Mouse (Mus musculus) forebrain, embryonic 11.5 days (tissue): ENCODE measurements at regions not wholly inside any gene's neighbourhood (a gene's known extent, or its start where the extent isn't known, plus 50 kb on each side); places are given as distances from the start of the nearest gene placed in this dataset.

Experiments used
- ATAC-seq: fragments of 200-750 bp; cut with Nextera tagmentation; replicated peaks from 2 replicates; pipeline ENCODE4 v1.8.0; 2017; ENCODE audit warnings: moderate TSS enrichment; ENCODE audit not compliant: low FRiP score
- DNase-seq: peaks from one replicate; pipeline ENCODE4 v3.0.0-alpha.2; 2017; ENCODE audit warnings: low spot score
- H3K27ac ChIP-seq: fragments of 300-500 bp; sonication (generic); 2 replicates; pipeline ENCODE4 v1.5.1; 2014; ENCODE audit warnings: low read depth, low read length
- H3K27me3 ChIP-seq: fragments of 300-500 bp; sonication (generic); 2 replicates; pipeline ENCODE4 v1.6.1; 2014; ENCODE audit warnings: mild to moderate bottlenecking, low read length, mixed read lengths; ENCODE audit not compliant: control insufficient read depth, insufficient read depth
- H3K36me3 ChIP-seq: fragments of 300-500 bp; sonication (generic); 2 replicates; pipeline ENCODE4 v1.6.1; 2014; ENCODE audit warnings: mild to moderate bottlenecking, low read length, moderate library complexity, mixed read lengths; ENCODE audit not compliant: control insufficient read depth, insufficient read depth
- H3K4me1 ChIP-seq: fragments of 300-500 bp; sonication (generic); replicated peaks from 2 replicates; pipeline ENCODE4 v1.6.1; 2014; ENCODE audit warnings: low read length, mixed read lengths; ENCODE audit not compliant: control insufficient read depth, insufficient read depth
- H3K4me2 ChIP-seq: fragments of 300-500 bp; sonication (generic); 2 replicates; pipeline ENCODE4 v1.6.1; 2014; ENCODE audit warnings: low read depth, mild to moderate bottlenecking, low read length, moderate library complexity, mixed read lengths; ENCODE audit not compliant: severe bottlenecking
- H3K4me3 ChIP-seq: fragments of 300-500 bp; sonication (generic); 2 replicates; pipeline ENCODE4 v1.5.1; 2014; ENCODE audit warnings: low read depth, low read length
- H3K9ac ChIP-seq: fragments of 300-500 bp; sonication (generic); 2 replicates; pipeline ENCODE4 v1.6.1; 2014; ENCODE audit warnings: low read length
- H3K9me3 ChIP-seq: fragments of 300-500 bp; sonication (generic); 2 replicates; pipeline ENCODE4 v1.6.1; 2016; ENCODE audit warnings: low read length, mixed read lengths; ENCODE audit not compliant: control insufficient read depth
- WGBS: fragments of 180-500 bp; shearing (Covaris S2); extraction: QIAGEN DNeasy Blood & Tissue Kit; methylation state at CpG from one replicate; pipeline ENCODE4 v1.1.7; 2014; 5-methylcytosine and 5-hydroxymethylcytosine counted together

GRCm38 (mm10) chr8:29460119-29460518, 2012.6 kb downstream of the Poteg start:
- Histone ChIP-seq H3K27ac (no peak overlapping the region), H3K4me1 (no peaks in the 10 kb centered on the region), H3K9ac (no peak overlapping the region), H3K9me3 (no peaks in the 10 kb centered on the region), H3K4me3 (no peak overlapping the region), H3K36me3 (no peaks in the 10 kb centered on the region), H3K27me3 (no peaks in the 10 kb centered on the region), H3K4me2 (no peak overlapping the region)
- no peak for ATAC-seq
- no peak for DNase-seq
- WGBS = 56% methylated on average over 1 of the region's 1 CpGs

GRCm38 (mm10) chr8:29492931-29493330, 2045.5 kb downstream of the Poteg start:
- WGBS = 87% methylated on average over 2 of the region's 2 CpGs

GRCm38 (mm10) chr8:29527327-29527726, 2079.9 kb downstream of the Poteg start:
- Histone ChIP-seq H3K9me3 (no peaks in the 10 kb centered on the region), H3K4me1 (no peaks in the 10 kb centered on the region), H3K4me3 (no peak overlapping the region), H3K4me2 (no peak overlapping the region), H3K27ac (no peak overlapping the region), H3K36me3 (no peaks in the 10 kb centered on the region), H3K27me3 (no peaks in the 10 kb centered on the region), H3K9ac (no peak overlapping the region)
- WGBS = 76% methylated on average over 1 of the region's 1 CpGs
- DNase-seq (no peak), ATAC-seq (no peak)

More at GRCm38 (mm10) chr8:29492931-29493330, 2045.5 kb downstream of the Poteg start:
- Histone ChIP-seq H3K9me3 (no peaks in the 10 kb centered on the region), H3K36me3 (no peaks in the 10 kb centered on the region), H3K9ac (no peak overlapping the region), H3K27me3 (no peaks in the 10 kb centered on the region), H3K4me3 (no peak overlapping the region), H3K27ac (no peak overlapping the region), H3K4me2 (no peak overlapping the region), H3K4me1 (no peaks in the 10 kb centered on the region)
- no peak for DNase-seq
- ATAC-seq = no peak

GRCm38 (mm10) chr8:29531565-29531964, 2084.1 kb downstream of the Poteg start:
- DNase-seq = no peak
- Histone ChIP-seq H3K9me3 (no peaks in the 10 kb centered on the region), H3K9ac (no peak overlapping the region), H3K4me1 (no peaks in the 10 kb centered on the region), H3K4me2 (no peak overlapping the region), H3K4me3 (no peak overlapping the region), H3K27ac (no peak overlapping the region), H3K36me3 (no peaks in the 10 kb centered on the region), H3K27me3 (no peaks in the 10 kb centered on the region)
- ATAC-seq = no peak
- WGBS = 71% methylated on average over 4 of the region's 4 CpGs

- DNase-seq = no peak
- ATAC-seq = no peak
- WGBS = 79% methylated on average over 2 of the region's 2 CpGs
- Histone ChIP-seq H3K4me3 (no peak overlapping the region), H3K4me1 (no peaks in the 10 kb centered on the region), H3K9me3 (no peaks in the 10 kb centered on the region), H3K9ac (no peak overlapping the region), H3K27me3 (no peaks in the 10 kb centered on the region), H3K4me2 (no peak overlapping the region), H3K27ac (no peak overlapping the region), H3K36me3 (no peaks in the 10 kb centered on the region)
Observed at GRCm38 (mm10) chr8:29538016-29538415, 2090.5 kb downstream of the Poteg start.

- Histone ChIP-seq H3K36me3 (no peaks in the 10 kb centered on the region), H3K9ac (no peak overlapping the region), H3K27me3 (no peaks in the 10 kb centered on the region), H3K27ac (no peak overlapping the region), H3K9me3 (no peaks in the 10 kb centered on the region), H3K4me3 (no peak overlapping the region), H3K4me2 (no peak overlapping the region), H3K4me1 (no peaks in the 10 kb centered on the region; the same call in 1 of the 2 replicates)
- 79% methylated on average over 3 of the region's 3 CpGs for WGBS
- ATAC-seq = no peak
- DNase-seq = no peak
Observed at GRCm38 (mm10) chr8:29539856-29540255, 2092.4 kb downstream of the Poteg start.

- Histone ChIP-seq H3K27ac (0 out of 2 replicates have a peak overlapping the region, but pooled peaks have one; percentile 6), H3K9ac (no peak overlapping the region), H3K36me3 (no peaks in the 10 kb centered on the region), H3K4me2 (no peak overlapping the region), H3K9me3 (no peaks in the 10 kb centered on the region), H3K4me3 (no peak overlapping the region), H3K4me1 (no peaks in the 10 kb centered on the region; the same call in 1 of the 2 replicates), H3K27me3 (no peaks in the 10 kb centered on the region)
- ATAC-seq (peak; percentile 92), DNase-seq (peak; percentile 59)
- 20% methylated on average over 5 of the region's 5 CpGs for WGBS
Observed at GRCm38 (mm10) chr8:29544142-29544541, 2096.7 kb downstream of the Poteg start.

- H3K4me3 ChIP-seq = no peak overlapping the region
- ATAC-seq (no peak), DNase-seq (no peak)
- H3K27me3 ChIP-seq = no peaks in the 10 kb centered on the region
- WGBS = 94% methylated on average over 6 of the region's 6 CpGs
- H3K9me3 ChIP-seq = no peaks in the 10 kb centered on the region
- H3K4me2 ChIP-seq = no peak overlapping the region
- no peaks in the 10 kb centered on the region for H3K36me3 ChIP-seq
- no peak overlapping the region for H3K9ac ChIP-seq
- H3K4me1 ChIP-seq = no peaks in the 10 kb centered on the region
- no peak overlapping the region for H3K27ac ChIP-seq
Observed at GRCm38 (mm10) chr8:29585671-29586070, 2138.2 kb downstream of the Poteg start.

- Histone ChIP-seq H3K4me2 (no peak overlapping the region), H3K4me3 (no peak overlapping the region), H3K36me3 (no peaks in the 10 kb centered on the region), H3K9ac (no peak overlapping the region), H3K4me1 (no peaks in the 10 kb centered on the region), H3K9me3 (no peaks in the 10 kb centered on the region), H3K27ac (no peak overlapping the region), H3K27me3 (no peaks in the 10 kb centered on the region)
- 89% methylated on average over 9 of the region's 9 CpGs for WGBS
- DNase-seq (no peak), ATAC-seq (no peak)
Observed at GRCm38 (mm10) chr8:29594129-29594528, 2146.7 kb downstream of the Poteg start.
